Mouse (Mus musculus): ENCODE measurements around the gene Fam32a.
A peak's percentile ranks its signal among the peaks of the same experiment; 100 is the strongest.

The Fam32a gene

DNA sequence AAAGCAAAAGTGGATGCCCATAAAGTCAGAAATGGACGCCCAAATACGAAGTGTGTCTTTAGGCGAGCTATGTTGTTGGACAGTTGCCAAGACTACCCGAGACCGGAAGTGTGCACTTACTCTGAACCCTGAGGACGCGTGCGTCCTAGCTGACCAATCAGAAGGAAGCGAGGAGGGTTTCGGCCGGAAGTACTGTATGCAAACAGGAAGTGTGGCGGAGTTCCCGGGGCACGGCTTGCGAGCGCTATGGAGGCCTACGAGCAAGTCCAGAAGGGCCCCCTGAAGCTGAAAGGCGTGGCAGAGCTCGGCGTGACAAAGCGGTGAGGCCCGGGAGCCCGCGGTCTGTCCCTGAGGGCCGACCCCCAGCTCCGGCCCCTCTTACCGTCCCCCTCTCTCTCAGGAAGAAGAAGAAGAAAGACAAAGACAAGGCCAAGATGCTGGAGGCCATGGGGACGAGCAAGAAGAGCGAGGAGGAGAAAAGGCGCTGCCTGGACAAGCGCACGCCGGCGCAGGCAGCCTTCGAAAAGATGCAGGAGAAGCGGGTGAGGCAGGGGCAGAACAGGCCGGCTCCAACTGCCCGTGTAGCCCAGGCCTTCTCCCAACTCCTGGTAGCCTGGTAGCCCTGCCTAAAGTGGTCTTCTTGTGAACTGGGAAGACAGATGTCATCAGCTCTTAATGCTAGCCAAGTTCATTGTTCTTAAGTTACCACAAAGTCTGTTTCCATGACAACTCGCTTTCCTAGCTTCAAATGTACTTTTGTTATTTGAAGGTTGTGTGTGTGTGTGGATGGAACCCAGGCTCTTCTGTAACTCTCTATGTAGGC, at the start of gene Fam32a:
TSS of gene Fam32a (plus strand) at position 190 of the 823 bp plus-strand sequence.
- peak; percentile 92 for DNase-seq

- peak; percentile 83 for DNase-seq
Measured at GRCm38 (mm10) chr8:72177346-72177925, 42.1 kb upstream of the Fam32a start.

DNA sequence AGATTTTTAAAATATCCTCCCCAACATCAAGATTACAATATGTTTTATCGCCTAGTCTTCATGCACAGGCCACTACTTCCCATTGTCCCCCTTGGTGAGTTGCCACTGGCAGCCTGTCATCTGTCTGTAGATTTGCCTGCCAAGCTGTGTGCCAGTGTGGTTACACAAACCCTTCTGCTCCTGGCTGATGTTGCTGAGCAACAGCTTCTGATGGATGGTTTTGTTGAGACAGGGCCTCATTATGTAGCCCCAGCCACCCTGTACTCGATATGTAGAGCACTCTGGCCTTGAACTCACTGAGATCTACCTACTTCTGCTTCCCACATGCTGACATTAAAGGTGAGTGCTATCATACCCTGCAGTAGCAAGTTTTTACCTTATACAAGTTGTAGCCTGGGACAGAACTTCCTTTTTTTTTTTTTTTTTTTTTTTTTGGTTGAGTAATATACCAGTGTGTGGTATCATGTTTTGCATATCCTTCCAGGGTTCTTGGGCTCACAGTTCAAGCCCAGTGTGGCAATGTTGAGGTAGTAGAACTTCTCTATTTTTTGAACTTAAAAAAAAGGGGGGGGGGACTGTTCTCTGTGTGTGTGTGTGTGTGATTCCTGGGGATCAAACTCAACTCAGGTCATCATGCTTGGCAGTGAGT, 35.9 kb upstream of the Fam32a start:
- no peak for DNase-seq

DNA sequence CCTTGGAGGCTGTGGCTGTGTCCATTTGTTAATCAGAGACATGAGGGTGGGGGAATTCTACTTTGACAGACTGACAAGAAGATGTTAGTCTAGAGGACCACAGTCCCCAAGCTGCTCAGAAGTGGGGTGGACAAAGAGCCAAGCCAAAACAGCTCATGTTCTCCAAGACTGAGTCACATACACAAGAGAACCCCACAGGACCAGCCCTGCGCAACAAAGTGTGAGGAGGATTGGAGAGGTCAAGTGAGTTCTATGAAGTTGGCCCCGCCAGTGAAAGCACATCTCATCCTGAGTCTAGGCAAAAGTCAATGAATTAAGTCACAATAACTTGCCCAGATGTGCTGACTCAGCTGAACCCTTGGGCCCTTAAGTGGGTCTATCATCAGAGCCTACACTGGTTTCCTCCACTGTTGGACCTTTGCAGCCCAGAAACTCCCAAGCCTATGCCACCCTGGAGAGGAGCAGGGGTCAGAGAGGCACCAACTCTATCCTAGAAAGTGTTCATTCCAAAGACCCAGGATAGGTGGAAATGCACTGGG, 31.7 kb upstream of the Fam32a start:
- DNase-seq, result no peak

GRCm38 (mm10) chr8:72189417-72190214, 29.9 kb upstream of the Fam32a start, which contains the start of gene Hsh2d:
TSS of gene Hsh2d (plus strand) at chr8:72189638.
- no peak for DNase-seq

- DNase-seq, result no peak
Measured at GRCm38 (mm10) chr8:72190215-72190539, 29.4 kb upstream of the Fam32a start.

DNA sequence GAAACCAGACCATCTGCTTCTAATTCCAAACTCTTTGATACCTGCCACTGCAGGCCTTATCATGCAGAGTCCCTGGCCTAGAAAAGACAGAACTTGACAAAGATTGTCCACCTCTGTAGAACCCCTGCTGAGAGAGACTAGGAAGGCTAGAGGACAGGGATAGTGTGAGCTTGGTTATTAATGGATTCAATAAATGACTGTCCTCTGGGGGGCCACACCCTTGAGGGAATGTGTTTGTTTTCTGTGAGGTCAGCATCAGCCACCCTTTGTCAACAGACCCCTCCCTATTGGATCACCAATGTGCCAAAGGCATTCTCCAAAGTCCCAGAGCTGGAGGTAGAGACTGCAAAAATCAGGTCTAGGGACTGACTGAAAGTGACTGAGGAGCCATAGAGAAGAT, 27.5 kb upstream of the Fam32a start:
- no peak for DNase-seq

DNA sequence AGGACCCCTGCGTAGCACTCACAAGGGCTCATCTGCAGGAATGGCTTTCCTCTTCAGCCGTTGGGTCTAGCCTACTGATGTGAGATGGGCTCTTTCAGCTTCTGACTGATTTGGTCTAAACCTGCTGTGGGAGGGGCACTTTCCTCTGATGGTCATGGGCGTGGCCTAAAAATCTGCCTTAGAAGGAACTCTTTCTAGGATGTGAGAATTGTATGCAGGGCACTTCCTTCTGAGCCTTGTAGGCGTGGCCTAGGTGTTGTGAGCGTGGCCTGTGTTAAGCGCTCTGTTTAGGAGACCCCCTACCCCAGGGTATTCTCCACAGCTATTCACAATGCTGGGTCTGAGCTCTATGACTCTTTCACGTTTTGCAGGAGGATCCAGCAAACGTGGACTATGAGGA, 21.5 kb upstream of the Fam32a start:
- no peak for DNase-seq

DNA sequence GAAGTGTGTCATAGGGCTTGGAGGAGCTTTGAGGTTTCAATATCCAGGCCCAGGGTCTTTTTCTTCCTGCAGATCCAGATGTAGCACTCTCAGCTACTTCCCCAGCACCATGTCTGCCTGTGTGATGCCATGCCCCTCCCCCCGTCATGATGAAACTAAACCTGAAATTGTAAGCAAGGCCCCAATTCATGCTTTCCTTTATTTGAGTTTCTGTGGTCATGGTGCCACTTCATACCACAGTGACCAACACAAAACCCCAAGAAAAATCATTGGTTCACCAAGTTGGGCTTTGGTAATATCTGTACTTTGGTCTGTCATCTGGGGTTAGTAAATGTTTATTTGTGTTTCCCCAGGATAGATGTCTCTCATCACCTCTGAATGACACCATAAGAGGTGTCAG, 10.9 kb upstream of the Fam32a start:
- no peak for DNase-seq

DNA sequence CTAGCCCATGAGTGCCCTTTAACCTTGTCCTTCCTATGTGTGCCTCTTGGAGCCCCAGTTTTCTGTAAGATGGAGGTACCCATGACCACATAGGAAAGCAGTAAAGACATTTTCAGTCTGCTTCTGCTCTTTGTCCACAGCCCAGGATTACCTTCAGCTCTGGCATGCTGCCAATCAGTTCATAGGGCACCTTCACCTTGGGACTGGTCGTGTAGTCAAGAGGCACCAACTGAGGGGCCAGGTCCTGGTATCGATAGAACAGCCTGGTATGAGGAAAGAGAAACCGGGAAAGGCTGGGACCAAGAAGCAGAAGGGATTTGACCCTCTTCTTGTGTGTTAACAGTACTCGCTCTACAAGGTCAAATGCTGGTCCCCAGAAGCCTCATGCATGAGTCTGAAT, 9.3 kb upstream of the Fam32a start:
- no peak for DNase-seq

DNA sequence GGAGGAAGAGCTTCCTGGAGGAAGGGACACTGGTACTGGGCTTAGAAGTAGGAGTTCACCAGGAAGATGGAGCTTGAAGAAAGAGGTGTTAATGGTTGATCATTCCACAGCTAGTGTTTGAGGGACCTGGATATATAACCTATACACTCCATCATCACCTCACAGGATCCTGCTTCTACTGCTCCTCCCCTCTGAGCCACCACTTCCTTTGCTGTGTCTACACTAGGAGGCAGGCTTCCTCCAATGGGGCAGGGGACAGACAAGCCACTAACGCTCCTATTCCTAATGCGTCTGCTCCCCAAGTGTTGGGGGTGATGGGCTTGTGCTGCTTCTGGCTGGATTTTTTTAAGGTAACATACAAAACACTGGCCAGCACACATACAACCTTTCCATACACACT, 8.8 kb upstream of the Fam32a start:
- no peak for DNase-seq

DNA sequence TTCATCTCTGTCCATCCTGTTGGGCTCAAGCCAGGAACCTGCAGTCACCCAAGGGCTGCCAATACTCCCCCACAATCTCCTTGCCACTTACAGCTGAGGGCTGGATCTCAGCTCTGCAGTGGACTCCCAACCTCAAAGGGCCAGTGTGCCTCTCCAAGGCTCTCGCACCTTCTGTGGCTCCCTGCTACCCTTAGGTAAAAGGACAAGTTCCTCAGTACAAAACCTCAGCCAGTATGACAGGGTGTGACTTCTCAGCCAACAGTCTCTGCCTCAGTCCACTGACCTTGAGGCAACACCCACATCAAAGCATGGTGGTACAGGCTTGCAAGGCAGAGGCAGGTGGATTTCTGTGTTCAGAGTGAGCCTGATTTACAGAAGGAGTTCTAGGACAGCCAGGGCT, 7.7 kb upstream of the Fam32a start:
- DNase-seq, result no peak

GRCm38 (mm10) chr8:72212751-72213150, 6.8 kb upstream of the Fam32a start, which contains the start of gene Cib3:
TSS of gene Cib3 (minus strand) at chr8:72212837.
- no peak for DNase-seq

GRCm38 (mm10) chr8:72213536-72213935, 6.0 kb upstream of the Fam32a start, which contains the start of gene Gm11034:
TSS of gene Gm11034 (minus strand) at chr8:72213636.
- DNase-seq, result no peak

- DNase-seq, result no peak
Measured at GRCm38 (mm10) chr8:72215060-72215459, 4.5 kb upstream of the Fam32a start.

DNA sequence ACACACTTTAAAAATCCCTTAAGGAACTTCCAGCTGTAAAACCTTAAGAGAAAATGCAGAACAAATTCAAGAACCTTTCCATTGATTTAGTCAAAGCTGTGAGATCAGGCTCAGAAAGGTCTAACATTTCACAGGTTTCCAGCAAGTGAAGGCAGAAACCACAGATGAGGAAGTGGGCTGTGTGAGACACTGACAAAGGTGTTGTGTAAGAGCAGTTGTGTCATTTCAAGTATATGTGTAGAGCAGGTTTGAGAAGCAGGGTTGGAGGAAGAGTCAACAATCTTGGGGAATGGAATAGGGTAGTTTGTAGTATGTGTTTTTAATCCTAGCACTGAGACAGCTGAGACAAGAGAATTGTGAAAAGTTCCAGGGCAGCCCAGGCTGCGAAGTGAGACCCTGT, 3.7 kb upstream of the Fam32a start:
- DNase-seq, result no peak

- no peak for DNase-seq
Measured at GRCm38 (mm10) chr8:72218781-72219540, 569 bp upstream of the Fam32a start.

DNA sequence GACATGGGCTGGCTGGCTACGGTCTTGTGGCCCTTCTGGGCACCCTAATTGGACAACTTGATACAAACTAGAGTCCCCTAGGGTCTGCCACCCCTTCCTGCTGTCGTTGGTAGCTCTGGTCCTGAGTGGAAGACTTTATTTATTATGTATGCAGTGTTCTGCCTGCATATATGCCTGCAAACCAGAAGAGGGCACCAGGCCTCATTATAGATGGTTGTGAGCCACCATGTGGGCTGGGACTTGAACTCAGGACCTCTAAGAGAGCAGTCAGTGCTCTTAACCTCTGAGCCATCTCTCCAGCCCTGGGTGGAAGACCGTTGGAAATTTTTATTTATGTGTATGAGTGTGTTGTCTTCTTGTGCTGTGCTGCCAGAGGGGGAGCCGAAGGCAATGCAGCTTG, 1.2 kb downstream of the Fam32a start:
- no peak for DNase-seq

- no peak for DNase-seq
Measured at GRCm38 (mm10) chr8:72222656-72223055, 3.1 kb downstream of the Fam32a start.

DNA sequence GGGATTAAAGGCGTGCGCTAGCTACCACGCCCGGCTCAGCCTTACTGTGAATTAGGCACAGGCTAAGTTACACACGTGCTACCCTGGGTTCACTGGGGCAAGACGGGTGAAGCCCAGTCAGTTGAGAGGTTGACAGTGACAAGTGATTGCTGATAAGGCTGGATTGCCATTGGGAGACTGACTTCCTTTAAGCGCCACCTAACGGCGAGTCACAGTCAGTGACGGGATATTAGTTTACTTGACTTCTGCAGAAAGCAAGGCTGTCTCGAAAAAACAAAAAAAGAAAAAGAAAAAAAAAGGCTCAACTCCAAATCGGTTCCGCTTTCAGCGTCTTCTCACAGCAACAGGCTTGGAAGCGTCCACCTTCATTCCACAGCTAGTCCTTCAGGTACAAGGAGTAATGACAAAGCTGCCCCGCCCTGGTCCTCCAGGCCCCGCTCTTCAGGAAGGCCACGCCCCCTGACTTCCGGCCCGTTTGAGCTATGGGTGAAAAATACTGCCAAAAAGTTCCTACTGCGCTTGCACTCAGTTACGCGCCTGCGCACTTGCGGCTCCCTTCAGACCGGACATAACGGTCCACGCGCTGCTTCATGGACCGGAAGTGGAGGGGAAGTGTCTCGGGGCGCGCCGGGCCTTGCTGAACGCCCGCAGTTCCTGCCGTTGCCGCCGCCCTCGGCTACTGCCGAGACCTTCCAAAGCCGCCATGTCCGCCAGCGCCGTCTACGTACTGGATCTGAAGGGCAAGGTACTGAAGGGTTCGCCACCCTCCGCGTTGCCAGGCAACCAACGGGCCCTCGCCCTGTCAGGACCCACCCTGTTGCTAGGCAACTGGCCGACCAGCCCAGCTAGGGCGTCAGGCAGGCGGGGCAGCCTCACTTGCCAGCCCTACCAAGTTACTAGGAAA, 20.2 kb downstream of the Fam32a start, which contains the start of gene Ap1m1:
TSS of gene Ap1m1 (plus strand) at position 520 of the 904 bp plus-strand sequence.
- DNase-seq, result peak; percentile 98

DNA sequence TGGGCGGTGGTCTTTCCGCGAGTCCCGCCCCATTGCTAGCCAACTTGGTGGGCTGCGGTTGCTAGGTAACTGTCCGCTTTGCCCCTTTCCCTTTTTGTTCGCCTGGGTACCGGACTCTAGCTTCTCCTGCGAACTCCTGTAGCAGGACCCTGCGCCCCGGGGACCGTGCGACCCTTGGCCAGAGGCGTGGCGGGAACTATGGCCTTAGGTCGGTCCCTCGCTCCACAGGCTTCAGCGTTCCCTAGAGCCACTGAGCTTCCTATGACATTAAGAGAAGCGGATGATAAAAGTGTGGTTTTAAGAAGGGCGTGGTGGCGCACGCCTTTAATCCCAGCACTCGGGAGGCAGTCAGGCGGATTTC, 20.9 kb downstream of the Fam32a start:
- DNase-seq, result no peak

Measured in cerebellum, adult 9-10 months (tissue).